Mouse (Mus musculus) intestine, postnatal 0 days (tissue): ENCODE results near the gene Styx. TPM values are rescaled to one million over a fixed set of nuclear protein-coding genes. Genes with fewer than 3 reads are reported as not detected.
A peak's percentile ranks its signal among the peaks of the same experiment; 100 is the strongest.
"Not testable (repeated sequence)": the region's sequence is repeated elsewhere in the genome, so short reads cannot be mapped to it uniquely, and the experiment has no call there.

ENCODE experiments used
- ATAC-seq: fragments of 200-750 bp; cut with Nextera tagmentation; 2 replicates; pipeline ENCODE4 v1.8.0; 2017; ENCODE audit warnings: mild to moderate bottlenecking, moderate TSS enrichment, moderate library complexity
- H3K27ac ChIP-seq: fragments of 300-500 bp; sonication (generic); 2 replicates; pipeline ENCODE4 v1.5.1; 2014; ENCODE audit warnings: mild to moderate bottlenecking, low read depth, low read length, moderate library complexity
- H3K27me3 ChIP-seq: fragments of 300-500 bp; sonication (generic); replicated peaks from 2 replicates; pipeline ENCODE4 v1.6.1; 2014; ENCODE audit warnings: low read length, mixed read lengths; ENCODE audit not compliant: control insufficient read depth, insufficient read depth
- H3K36me3 ChIP-seq: fragments of 300-500 bp; sonication (generic); 2 replicates; pipeline ENCODE4 v1.6.1; 2014; ENCODE audit warnings: mild to moderate bottlenecking, moderate library complexity; ENCODE audit not compliant: control insufficient read depth, insufficient read depth
- H3K4me1 ChIP-seq: fragments of 300-500 bp; sonication (generic); replicated peaks from 2 replicates; pipeline ENCODE4 v1.6.1; 2014; ENCODE audit warnings: antibody characterized with exemption, low read length, mixed read lengths; ENCODE audit not compliant: control insufficient read depth, insufficient read depth
- H3K4me2 ChIP-seq: fragments of 300-500 bp; sonication (generic); replicated peaks from 2 replicates; pipeline ENCODE4 v1.6.1; 2014; ENCODE audit warnings: low read depth, mild to moderate bottlenecking, moderate library complexity
- H3K4me3 ChIP-seq: fragments of 300-500 bp; sonication (generic); 2 replicates; pipeline ENCODE4 v1.5.1; 2014; ENCODE audit warnings: low read depth, low read length
- H3K9ac ChIP-seq: fragments of 300-500 bp; sonication (generic); 2 replicates; pipeline ENCODE4 v1.6.1; 2014; ENCODE audit warnings: mild to moderate bottlenecking, low read depth, low read length
- H3K9me3 ChIP-seq: fragments of 300-500 bp; sonication (generic); 2 replicates; pipeline ENCODE4 v1.6.1; 2016; ENCODE audit warnings: mixed run types; ENCODE audit not compliant: control insufficient read depth
- CTCF ChIP-seq: sonication (generic); IDR thresholded peaks from 2 replicates; pipeline ENCODE4 v1.5.1; 2016; ENCODE audit warnings: low read depth, mild to moderate bottlenecking, control low read depth, antibody characterized with exemption, moderate library complexity
- WGBS: fragments of 180-500 bp; shearing (Covaris S2); extraction: QIAGEN DNeasy Blood & Tissue Kit; methylation state at CpG from one replicate; pipeline ENCODE4 v1.1.7; 2014; 5-methylcytosine and 5-hydroxymethylcytosine counted together
- microRNA-seq: library from miRNA; unstranded; fragments of <30 nt; microRNA quantifications from one replicate; pipeline ENCODE4, GENCODE M21; 2016
- polyA plus RNA-seq: library from polyadenylated mRNA; unstranded; fragments of >200 nt; fragmentation: Nextera tagmentation; extraction: Ambion mirVana; gene quantifications from 2 replicates; pipeline ENCODE4 v1.2.1, GENCODE M21; 2015

Styx gene
- polyA plus RNA-seq, 1 experiment from 2014 or later, result 40.1 TPM

DNA sequence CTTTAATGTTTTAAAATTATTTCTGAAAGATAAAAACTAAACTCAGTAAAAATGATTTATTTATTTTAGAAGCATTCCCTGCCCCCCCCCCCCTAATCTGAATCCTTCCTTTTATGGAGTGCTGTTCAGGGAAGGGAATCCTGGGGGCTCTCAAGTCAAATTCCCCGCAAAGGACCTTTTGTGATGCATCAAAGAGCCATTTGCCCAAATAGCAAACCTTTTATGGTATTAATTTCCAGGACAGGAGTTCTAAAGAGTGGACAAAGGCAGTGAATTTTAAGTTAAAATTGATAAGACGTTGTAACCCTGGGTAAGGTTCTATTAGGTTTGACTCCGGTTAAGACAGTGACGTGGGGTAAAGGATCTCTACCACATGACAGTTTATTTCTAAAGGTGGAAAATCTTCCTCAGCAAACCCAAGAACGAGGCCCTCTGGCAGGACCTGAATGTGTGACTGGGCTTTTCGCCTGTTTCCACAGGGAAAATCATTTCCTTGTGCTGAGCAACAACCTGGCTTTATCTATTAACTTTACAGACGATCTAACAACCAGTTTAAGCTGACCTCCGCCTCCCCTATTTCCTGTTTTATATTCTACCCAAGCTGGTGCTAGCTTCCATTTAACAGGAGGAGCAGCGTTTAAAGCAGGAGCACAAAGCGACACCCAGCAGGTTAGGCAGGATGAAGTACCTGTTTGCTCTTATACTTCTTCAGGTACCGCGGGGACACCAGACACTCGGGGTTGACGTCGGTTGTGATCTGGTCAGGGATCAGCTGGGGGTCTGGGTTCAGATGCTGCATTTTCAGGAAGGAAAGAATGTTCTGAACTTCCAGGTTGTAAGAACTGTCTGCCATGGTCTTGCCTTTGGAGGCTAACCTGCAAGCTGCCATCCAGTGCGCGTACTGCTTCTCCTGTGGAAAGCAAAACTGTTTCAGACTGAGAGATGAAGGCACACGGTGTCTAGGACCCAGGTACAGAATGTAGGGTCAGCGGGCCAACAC is 113.4 kb downstream of the Styx start:
- H3K4me2 ChIP-seq, result no peak overlapping the region
- H3K27ac ChIP-seq, result peak overlapping the region; percentile 60

DNA sequence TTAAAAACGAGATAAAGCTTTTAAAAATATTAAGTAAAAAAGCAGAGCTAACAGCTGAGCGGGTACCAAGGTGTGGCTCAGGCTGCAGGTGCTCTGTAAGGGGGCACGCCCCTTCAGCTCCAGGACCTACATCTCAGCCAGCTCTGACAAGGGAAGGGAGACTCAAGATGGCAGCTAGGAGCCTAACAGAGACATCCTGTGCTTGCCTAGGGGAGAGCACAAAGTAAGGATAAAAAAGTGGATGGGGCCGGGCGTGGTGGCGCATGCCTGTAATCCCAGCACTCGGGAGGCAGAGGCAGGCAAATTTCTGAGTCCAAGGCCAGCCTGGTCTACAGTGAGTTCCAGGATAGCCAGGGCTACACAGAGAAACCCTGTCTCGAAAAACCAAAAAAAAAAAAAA is 115.5 kb downstream of the Styx start:
- not testable (repeated sequence) for H3K4me1 ChIP-seq, H3K4me2 ChIP-seq, H3K27ac ChIP-seq, H3K9ac ChIP-seq, H3K4me3 ChIP-seq, H3K27me3 ChIP-seq, H3K9me3 ChIP-seq, ATAC-seq
- H3K36me3 ChIP-seq, result peaks cover 49% of the 10 kb centered on the region
- 90% methylated on average over 8 of the region's 8 CpGs for WGBS

More for the DNA sequence above, 113.4 kb downstream of the Styx start:
- Histone ChIP-seq H3K9ac (no peak overlapping the region), H3K36me3 (peaks cover 53% of the 10 kb centered on the region), H3K4me1 (peaks cover 6% of the 10 kb centered on the region), H3K9me3 (no peaks in the 10 kb centered on the region), H3K27me3 (no peaks in the 10 kb centered on the region), H3K4me3 (no peak overlapping the region)
- no peak for TF ChIP-seq CTCF
- no peak for ATAC-seq
- 63% methylated on average over 19 of the region's 19 CpGs for WGBS

DNA sequence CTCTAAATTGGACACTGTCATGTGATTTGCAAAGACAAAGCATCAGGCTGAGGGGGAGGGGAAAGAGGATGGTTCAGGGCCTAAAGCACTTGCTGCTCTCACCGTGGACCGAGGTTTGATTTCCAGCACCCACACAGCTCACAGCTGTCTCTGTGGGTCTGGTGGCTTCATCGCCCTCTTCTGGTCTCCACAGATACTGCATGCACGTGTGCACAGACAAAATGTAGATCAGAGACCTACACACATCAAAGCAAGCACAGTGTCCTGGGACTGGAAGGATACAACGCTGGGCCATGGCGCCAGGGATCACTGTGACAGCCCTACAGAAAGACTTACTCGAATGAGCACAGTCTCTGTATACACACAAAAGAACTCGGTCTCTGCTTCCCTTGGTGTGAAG is 118.6 kb downstream of the Styx start:
- Histone ChIP-seq H3K4me2 (no peak overlapping the region), H3K9ac (no peak overlapping the region), H3K36me3 (peaks cover 39% of the 10 kb centered on the region), H3K4me1 (no peaks in the 10 kb centered on the region), H3K27me3 (no peaks in the 10 kb centered on the region), H3K9me3 (no peaks in the 10 kb centered on the region), H3K4me3 (no peak overlapping the region), H3K27ac (no peak overlapping the region)
- 91% methylated on average over 8 of the region's 8 CpGs for WGBS
- ATAC-seq, result no peak
- peak; percentile 55 for TF ChIP-seq CTCF

Small RNA genes lying within 50 kb of the gene (microRNA-seq; reads per million reads assigned to microRNA genes)
- gene Gm25353, result not detected

Other genes starting within 250 kb of the Styx start
- 1.4 and 2.0 TPM in 2 replicates for gene Gpr137c, start 131.4 kb upstream of the Styx start, polyA plus RNA-seq
- gene Txndc16, start 130.8 kb upstream of the Styx start, polyA plus RNA-seq, result 4.2 and 5.2 TPM in 2 replicates
- gene Ero1l, start 32.3 kb upstream of the Styx start, polyA plus RNA-seq, result 96.3 and 96.6 TPM in 2 replicates
- gene Psmc6, start 21.3 kb upstream of the Styx start, polyA plus RNA-seq, result 98.6 and 98.8 TPM in 2 replicates
- gene Gnpnat1, start 53.8 kb downstream of the Styx start, polyA plus RNA-seq, result 37.8 and 40.9 TPM in 2 replicates
- gene Fermt2, start 179.0 kb downstream of the Styx start, polyA plus RNA-seq, result 138 and 147 TPM in 2 replicates